ENCODE assay signal across 21 mouse cellular contexts in the genomic region with DNA sequence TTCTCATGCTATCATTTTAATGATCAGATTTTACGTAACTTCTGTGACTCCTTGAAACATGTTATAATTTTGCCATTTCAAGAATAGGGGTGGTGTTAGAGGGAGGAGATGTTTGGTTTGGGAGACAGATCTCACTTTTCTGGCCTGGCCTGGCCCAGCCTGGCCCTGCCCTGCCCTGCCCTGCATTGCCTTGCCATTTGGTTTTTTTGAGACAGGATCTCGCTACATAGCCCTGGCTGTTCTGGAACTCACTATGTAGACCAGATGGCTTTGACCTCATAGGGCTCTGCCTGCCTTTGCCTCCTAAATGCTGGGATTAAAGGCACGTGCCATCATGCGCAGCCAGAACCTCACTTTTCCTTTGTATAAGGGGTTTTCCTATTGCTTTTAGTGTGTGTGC. TPM values are rescaled to one million over a fixed set of nuclear protein-coding genes. Genes with fewer than 3 reads are reported as not detected.
"Had no signal": no experiment of that assay in that cellular context is flagged by ENCODE, and none has a peak within 500 bp of the region (broad histone marks: within the 10 kb centered on the region; RNA-seq: fewer than 3 reads in every experiment).

No protein-coding gene starts in this region.

- H3K27ac ChIP-seq: neural tube, embryonic 13.5 days; neural tube, embryonic 15.5 days; stomach, embryonic 15.5 days; stomach, postnatal 0 days had no signal

- H3K4me3 ChIP-seq: neural tube, embryonic 13.5 days; neural tube, embryonic 15.5 days; stomach, embryonic 15.5 days had no signal

- H3K9me3 ChIP-seq: neural tube, embryonic 13.5 days; neural tube, embryonic 15.5 days; stomach, embryonic 15.5 days had no signal

- DNase-seq: retina, postnatal 1 day; right cerebral cortex, adult 18-20 months; right cerebral cortex, postnatal 14 days; right cerebral cortex, postnatal 25 days; right cerebral cortex, postnatal 4 days; spleen, adult 18-20 months; thymus, adult 18-20 months; thymus, adult 2 months; thymus, postnatal 14 days; thymus, postnatal 25 days; thymus, postnatal 36 days; thymus, postnatal 4 days had no signal

- H3K27me3 ChIP-seq: neural tube, embryonic 13.5 days; neural tube, embryonic 15.5 days; stomach, embryonic 15.5 days had no signal

RNA-seq across cellular contexts. Expression of gene Ccdc144b, which starts 17.1 kb away (rescaled TPM):
- polyA plus RNA-seq: neural tube, embryonic 13.5 days; neural tube, embryonic 14.5 days; neural tube, embryonic 15.5 days; small intestine, adult 2 months; spleen, adult 2 months; stomach, embryonic 14.5 days; stomach, embryonic 15.5 days; stomach, embryonic 16.5 days; stomach, postnatal 0 days had no signal
